Mouse (Mus musculus): ENCODE results near the gene Slc35b4.

DNA sequence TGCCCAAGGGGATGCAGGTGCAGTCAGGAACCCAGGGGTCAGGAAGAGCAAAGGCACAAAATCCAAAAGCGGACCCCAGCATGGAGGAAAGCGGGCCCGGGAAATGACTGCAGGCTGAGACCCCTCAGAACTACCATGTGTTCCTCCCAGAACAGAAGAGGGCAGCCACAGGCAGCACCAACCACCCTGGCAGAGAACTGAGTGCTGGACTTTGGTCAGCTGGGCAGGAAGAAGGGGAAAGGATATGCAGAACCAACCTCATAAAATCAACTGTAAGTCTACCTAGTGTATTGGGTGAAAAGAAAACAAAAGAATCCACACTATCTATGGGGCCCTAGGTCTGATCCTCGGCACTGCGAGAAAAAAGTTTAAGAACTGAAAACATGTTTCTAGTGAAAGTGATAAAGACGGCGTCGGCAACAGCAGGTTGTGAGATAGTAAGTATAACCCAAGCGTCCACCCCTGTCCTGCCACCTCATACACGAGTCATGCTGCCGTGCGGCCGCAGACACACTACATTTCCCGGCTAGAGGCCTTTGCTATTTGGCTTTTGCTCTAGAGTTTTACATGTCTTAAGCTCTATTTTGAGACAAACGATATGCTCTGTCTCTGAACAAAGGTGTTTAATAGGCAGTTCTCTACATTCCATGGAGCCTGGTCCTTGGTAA, 21.6 kb downstream of the Slc35b4 start:
- TF ChIP-seq CTCF (IDR thresholded peaks at IDR 0.05) (no peak), EP300 (IDR thresholded peaks at IDR 0.05) (no peak)

Measured in lung, postnatal 0 days (tissue).